Mouse (Mus musculus) cerebellum, adult 18-20 months (tissue): ENCODE data around the gene Adgrl2.

Source experiments
- DNase-seq, 2 experiments: peaks; one replicate each; pipeline ENCODE4 v3.0.0; 2021

Gene Adgrl2

DNA sequence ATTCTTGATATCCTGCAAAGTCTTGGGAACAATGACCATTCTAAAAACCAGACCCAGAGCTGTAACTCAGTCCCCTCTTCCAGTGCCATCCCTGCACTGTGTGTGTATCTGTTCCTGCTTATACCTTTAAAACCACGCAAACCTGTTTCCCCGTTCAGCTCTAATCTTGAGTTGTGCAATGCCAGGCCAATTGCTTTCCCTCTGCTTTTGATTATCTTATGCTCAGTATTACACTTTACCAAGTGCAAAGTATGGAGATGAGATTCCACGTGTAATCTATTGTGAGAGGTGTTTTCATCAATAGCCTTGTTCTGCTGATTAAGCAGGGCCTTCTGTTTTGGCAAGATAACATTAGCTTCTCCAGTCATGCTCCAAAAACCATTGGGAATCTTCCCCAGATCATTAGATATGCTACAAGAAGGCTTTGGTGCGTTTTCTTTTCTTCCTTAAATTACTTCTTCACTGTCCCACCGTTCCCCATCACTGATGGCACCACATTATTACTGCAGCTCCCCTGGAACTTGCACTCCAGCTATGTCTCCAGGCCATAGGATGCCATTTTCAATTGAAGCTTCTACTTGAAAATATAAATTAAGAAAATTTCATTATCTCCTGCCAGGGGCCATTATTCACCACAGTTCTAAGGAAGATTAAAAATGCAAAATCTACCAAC, 118.4 kb downstream of the Adgrl2 start:
- no peak for DNase-seq

- no peak for DNase-seq
These were observed 122.7 kb downstream of the Adgrl2 start for GRCm38 (mm10) chr3:148867618-148868017.

DNA sequence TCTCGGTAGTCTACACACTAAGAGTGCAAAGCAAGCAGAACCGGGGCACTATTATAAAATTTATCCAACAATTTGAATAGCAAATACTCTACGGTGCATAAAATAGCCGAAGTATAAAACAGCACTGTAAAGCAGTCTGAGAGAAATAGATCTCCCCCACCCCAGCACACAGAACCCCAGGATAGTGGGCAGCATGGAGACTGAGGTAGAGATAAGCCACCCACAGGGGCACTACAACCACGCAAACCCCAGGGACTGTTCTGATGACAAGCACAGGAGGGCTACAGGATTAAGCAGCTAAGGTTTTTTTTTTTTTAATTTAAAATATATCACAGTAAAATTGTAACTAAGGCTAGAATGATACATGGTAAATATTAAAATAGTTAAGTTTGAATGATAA, 123.7 kb downstream of the Adgrl2 start:
- DNase-seq: no peak

GRCm38 (mm10) chr3:148866053-148866452, 124.3 kb downstream of the Adgrl2 start:
- DNase-seq: no peak

DNA sequence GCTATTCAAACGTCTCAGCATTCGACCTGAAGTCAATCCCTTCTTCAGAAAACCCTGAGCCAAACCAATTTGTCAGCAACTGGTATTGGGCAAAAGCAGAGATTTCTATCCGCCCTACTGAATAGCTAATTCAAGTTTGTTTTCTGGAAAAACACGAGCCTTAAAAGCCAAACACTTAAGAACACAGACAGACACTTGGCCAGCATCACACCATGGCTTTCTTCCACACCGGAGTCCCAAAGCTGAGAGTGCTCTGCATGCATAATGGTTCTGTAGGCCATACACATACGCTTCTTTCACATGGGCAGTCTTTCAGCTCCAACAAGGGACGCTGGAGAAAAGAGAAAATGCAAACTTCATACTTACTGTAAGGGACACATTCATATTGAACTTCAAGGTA, 125.1 kb downstream of the Adgrl2 start:
- no peak for DNase-seq

GRCm38 (mm10) chr3:148861860-148862259, 128.5 kb downstream of the Adgrl2 start:
- no peak for DNase-seq

DNA sequence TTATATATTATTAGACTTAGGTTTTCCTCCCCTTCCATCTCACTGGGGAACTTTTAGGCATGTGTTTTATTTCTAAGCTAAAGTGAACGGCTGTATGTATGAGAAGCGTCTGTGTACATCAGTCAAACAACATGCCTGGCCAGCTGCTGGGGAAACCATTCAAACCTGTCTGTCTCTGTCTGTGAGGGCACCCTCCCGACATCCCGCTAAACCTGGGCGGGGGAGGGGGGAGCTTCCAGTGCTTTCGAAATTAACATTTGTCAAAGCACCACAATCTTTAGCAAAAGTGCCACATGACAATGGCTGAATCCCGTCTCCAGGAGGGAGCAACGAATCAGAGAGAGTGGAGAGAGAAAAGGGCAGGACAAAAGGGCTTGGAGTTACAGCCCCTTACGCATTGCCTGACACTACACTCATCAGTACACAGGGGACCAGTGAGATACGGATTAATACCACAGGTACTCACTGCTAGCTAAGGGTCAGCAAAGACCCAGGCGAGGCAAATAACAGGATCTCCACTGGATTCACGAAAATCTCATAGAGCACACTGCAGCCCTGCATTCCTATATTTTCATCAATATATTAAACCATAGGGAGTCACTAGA, 135.9 kb downstream of the Adgrl2 start:
- no peak for DNase-seq

DNA sequence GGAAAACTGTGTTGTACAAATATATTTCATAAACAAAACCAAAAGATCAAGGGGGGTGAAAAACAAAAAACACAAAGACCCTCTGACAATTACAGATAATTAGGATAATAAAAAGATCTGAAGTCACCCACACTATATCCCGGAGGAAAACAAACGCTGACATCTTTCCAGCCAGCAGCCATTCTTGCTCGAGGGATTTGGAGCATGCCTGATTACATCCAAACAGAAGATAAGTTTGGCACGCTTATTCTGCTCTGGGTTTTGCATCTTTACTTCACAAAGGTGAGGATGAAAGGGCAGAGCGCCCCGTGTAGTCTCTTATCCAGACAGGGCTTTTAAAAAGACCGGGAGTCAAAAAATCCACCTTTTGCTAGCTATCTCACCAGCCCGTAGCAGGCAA, 137.0 kb downstream of the Adgrl2 start:
- DNase-seq: no peak

- no peak for DNase-seq
These were observed 137.8 kb downstream of the Adgrl2 start for GRCm38 (mm10) chr3:148852556-148852955.

- DNase-seq: no peak
These were observed 139.5 kb downstream of the Adgrl2 start for GRCm38 (mm10) chr3:148850821-148851220.

DNA sequence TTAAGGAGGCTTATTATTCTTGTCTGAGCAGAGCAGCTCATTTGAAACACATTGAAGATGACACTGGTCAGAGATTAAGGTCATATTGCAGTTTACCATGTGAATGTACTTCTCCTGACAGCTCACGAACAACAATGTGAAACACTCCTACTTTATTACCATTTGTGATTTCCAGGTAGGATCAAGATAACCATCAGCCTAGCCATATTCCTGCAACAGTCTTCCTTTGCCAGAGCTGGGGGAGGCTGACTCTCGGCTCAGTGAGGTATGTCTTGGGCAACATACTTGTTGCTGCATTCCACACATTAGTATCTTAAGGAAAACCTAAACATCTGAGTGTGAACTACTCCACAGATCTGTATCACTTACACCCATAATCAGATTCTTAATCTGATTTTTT, 142.0 kb downstream of the Adgrl2 start:
- no peak for DNase-seq

DNA sequence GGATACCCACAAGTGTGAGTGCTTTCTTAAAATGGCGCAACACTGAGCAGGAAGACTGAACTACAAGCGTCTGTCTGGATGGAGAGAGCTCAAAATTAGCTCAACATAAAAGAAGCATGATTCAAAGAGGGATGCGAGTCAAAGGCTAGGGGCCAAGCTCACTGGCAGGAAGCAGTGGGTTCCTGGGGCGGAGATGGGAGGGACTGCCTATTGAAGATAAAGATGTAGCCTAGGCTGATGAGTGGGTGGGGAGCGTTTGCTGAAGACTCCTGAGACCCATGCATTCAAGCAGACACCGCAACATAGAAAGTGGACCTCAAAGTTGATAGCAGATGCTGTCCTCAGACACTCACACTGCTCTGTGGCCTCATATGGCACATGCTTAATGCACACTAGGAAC, 146.2 kb downstream of the Adgrl2 start:
- no peak for DNase-seq

- no peak for DNase-seq
These were observed 147.8 kb downstream of the Adgrl2 start for GRCm38 (mm10) chr3:148842533-148842932.

DNA sequence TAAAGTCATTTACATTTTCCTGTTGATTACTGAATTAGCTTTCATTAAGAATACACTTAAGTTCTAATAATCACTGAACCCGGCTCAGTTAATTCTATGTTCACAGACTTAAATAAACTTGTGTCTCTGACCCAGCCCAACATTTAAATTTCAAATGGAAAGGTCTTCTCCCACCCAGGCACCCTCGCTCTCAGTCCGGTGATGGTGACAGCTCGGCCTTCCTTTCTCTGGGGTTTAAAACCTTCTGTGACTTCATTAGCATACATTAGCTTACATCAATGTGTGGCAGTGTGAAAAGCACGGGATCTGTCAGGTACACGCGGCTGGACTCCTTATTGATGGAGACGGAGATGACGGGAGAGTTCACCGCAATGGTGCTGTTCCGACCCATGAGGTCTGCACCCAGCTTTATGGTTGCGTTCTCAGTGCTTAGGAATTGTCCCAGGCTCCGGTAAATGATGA, 151.5 kb downstream of the Adgrl2 start:
- no peak for DNase-seq

DNA sequence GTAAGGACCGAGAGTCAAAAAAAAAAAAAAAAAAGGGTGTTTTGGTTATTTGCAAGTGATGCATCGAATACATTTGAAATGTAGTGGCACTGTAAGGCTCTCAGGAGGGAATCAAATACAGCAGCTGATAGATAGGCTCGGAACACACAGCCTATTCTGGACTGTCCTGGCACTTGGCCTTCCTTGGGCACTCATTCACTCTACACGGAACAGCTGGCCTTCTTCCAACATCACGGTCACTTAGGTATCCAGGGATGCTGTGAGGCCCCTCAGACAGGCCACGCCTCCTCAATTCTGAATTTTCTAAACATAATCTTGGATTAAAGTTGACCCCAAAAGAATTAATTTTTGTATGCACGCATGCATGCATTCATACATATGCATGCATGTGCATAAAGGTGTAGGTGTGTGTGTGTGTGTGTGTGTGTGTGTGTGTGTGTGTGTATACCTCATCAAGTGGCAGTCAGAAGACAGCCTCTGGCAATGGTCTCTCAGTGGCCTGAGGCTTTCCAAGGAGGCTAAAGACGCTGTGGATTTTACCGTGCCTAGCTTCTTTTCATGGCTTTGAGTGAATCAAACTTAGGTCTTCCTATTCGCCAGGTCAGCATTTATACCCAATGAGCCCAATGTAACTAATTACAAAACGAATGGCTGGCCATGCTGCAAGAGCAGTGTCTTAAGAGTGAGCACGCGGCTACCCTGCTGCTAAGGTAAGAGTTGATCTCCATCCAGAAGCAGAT, 152.1 kb downstream of the Adgrl2 start:
- DNase-seq: no peak

GRCm38 (mm10) chr3:148835136-148835535, 155.2 kb downstream of the Adgrl2 start:
- DNase-seq: no peak

GRCm38 (mm10) chr3:148833070-148833769, 157.1 kb downstream of the Adgrl2 start:
- DNase-seq: no peak

- DNase-seq: no peak
These were observed 158.4 kb downstream of the Adgrl2 start for GRCm38 (mm10) chr3:148832001-148832400.

GRCm38 (mm10) chr3:148828519-148828918, 161.8 kb downstream of the Adgrl2 start:
- DNase-seq: no peak

- no peak for DNase-seq
These were observed 166.8 kb downstream of the Adgrl2 start for GRCm38 (mm10) chr3:148823551-148823950.

GRCm38 (mm10) chr3:148821632-148822031, 168.7 kb downstream of the Adgrl2 start:
- no peak for DNase-seq

DNA sequence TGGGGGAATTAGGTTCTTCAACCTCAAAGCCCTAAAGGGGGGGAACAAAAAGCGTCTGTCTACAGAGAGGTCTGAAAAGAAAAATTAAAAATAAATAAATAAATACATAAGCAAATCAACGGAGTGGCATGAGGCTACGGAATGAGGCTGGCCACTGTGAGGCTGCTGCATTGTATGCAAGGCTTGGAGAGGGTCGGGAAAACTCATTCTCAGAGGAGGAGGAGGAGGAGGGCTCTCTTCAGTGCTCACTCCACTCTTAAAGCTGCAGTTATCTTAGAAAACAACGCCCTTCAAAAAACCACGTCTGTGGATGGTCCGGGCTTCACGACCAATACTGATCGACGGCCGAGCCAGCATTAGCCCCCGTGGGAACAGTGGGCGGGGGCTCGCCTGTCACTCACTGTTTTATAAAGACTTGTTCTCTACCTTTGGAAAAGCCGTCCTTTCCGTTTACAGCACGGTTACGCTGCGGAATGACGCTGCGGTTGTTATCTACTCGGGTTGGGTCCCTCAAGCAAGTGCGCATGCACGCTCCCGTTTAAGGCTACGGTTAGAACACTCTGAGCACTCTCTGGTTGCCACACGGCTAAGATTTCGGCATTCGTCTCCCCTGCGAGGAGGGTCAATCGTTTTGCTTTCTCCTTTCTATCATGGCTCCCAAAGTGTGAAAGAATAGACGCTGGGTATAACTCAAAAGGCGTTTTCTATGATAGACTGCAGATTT, 170.9 kb downstream of the Adgrl2 start:
- DNase-seq: no peak
